Mouse (Mus musculus) forebrain, embryonic 16.5 days (tissue): ENCODE results near the gene Actrt2. TPM values are rescaled to one million over a fixed set of nuclear protein-coding genes. Genes with fewer than 3 reads are reported as not detected.

Experiments used
- ATAC-seq: fragments of 200-750 bp; cut with Nextera tagmentation; 2 replicates; pipeline ENCODE4 v1.8.0; 2017; ENCODE audit warnings: mild to moderate bottlenecking, moderate library complexity
- H3K27ac ChIP-seq: fragments of 300-500 bp; sonication (generic); 2 replicates; pipeline ENCODE4 v1.5.1; 2014; ENCODE audit warnings: low read length, control low read depth
- H3K27me3 ChIP-seq: fragments of 300-500 bp; sonication (generic); replicated peaks from 2 replicates; pipeline ENCODE4 v1.6.1; 2014; ENCODE audit warnings: low read length; ENCODE audit not compliant: control insufficient read depth, insufficient read depth
- H3K36me3 ChIP-seq: fragments of 300-500 bp; sonication (generic); 2 replicates; pipeline ENCODE4 v1.6.1; 2014; ENCODE audit not compliant: control insufficient read depth, insufficient read depth
- H3K4me1 ChIP-seq: fragments of 300-500 bp; sonication (generic); replicated peaks from 2 replicates; pipeline ENCODE4 v1.6.1; 2014; ENCODE audit warnings: low read length; ENCODE audit not compliant: control insufficient read depth, insufficient read depth
- H3K4me2 ChIP-seq: fragments of 300-500 bp; sonication (generic); 2 replicates; pipeline ENCODE4 v1.6.1; 2014; ENCODE audit warnings: mild to moderate bottlenecking, low read length, control low read depth
- H3K4me3 ChIP-seq: fragments of 300-500 bp; sonication (generic); replicated peaks from 2 replicates; pipeline ENCODE4 v1.5.1; 2014; ENCODE audit warnings: mild to moderate bottlenecking, low read length, control low read depth
- H3K9ac ChIP-seq: fragments of 300-500 bp; sonication (generic); replicated peaks from 2 replicates; pipeline ENCODE4 v1.6.1; 2014; ENCODE audit warnings: low read depth, low read length, control low read depth
- H3K9me3 ChIP-seq: fragments of 300-500 bp; sonication (generic); 2 replicates; pipeline ENCODE4 v1.6.1; 2016; ENCODE audit warnings: low read length; ENCODE audit not compliant: control insufficient read depth
- WGBS: fragments of 180-500 bp; shearing (Covaris S2); extraction: QIAGEN DNeasy Blood & Tissue Kit; methylation state at CpG from one replicate; pipeline ENCODE4 v1.1.7; 2014; 5-methylcytosine and 5-hydroxymethylcytosine counted together
- polyA plus RNA-seq: library from polyadenylated mRNA; unstranded; fragments of >200 nt; fragmentation: Nextera tagmentation; extraction: Ambion mirVana; gene quantifications from 2 replicates; pipeline ENCODE4 v1.2.1, GENCODE M21; 2015

The Actrt2 gene
- polyA plus RNA-seq, 1 experiment from 2014 or later, result not detected

GRCm38 (mm10) chr4:154642496-154642895, 25.2 kb downstream of the Actrt2 start:
- H3K36me3 ChIP-seq, result no peaks in the 10 kb centered on the region
- H3K9ac ChIP-seq, result no peak overlapping the region
- ATAC-seq, result no peak
- peaks cover 4% of the 10 kb centered on the region for H3K9me3 ChIP-seq
- peaks cover 29% of the 10 kb centered on the region for H3K4me1 ChIP-seq
- no peak overlapping the region for H3K4me3 ChIP-seq
- H3K27me3 ChIP-seq, result peaks cover 23% of the 10 kb centered on the region
- WGBS, result 37% methylated on average over 6 of the region's 6 CpGs
- H3K27ac ChIP-seq, result no peak overlapping the region
- H3K4me2 ChIP-seq, result no peak overlapping the region

- no peaks in the 10 kb centered on the region for H3K36me3 ChIP-seq
- H3K4me1 ChIP-seq, result peaks cover 39% of the 10 kb centered on the region
- H3K9ac ChIP-seq, result peak overlapping the region; percentile 48; the same call in 1 of the 2 replicates
- H3K4me2 ChIP-seq, result peak overlapping the region; percentile 47
- peaks cover 23% of the 10 kb centered on the region for H3K27me3 ChIP-seq
- WGBS, result 6% methylated on average over 32 of the region's 32 CpGs
- ATAC-seq, result peak; percentile 27; the same call in 1 of the 2 replicates
- peak overlapping the region; percentile 30 for H3K4me3 ChIP-seq
- no peaks in the 10 kb centered on the region; the same call in 1 of the 2 replicates for H3K9me3 ChIP-seq
- no peak overlapping the region for H3K27ac ChIP-seq
Measured at GRCm38 (mm10) chr4:154641296-154642110, 26.2 kb downstream of the Actrt2 start.

GRCm38 (mm10) chr4:154640443-154641295, 27.0 kb downstream of the Actrt2 start:
- Histone ChIP-seq H3K27ac (no peak overlapping the region), H3K9me3 (no peaks in the 10 kb centered on the region; the same call in 1 of the 2 replicates), H3K4me2 (peak overlapping the region; percentile 47), H3K4me1 (peaks cover 47% of the 10 kb centered on the region), H3K9ac (peak overlapping the region; percentile 48), H3K4me3 (peak overlapping the region; percentile 30), H3K36me3 (no peaks in the 10 kb centered on the region), H3K27me3 (peaks cover 23% of the 10 kb centered on the region)
- no peak for ATAC-seq
- WGBS, result 18% methylated on average over 20 of the region's 20 CpGs

GRCm38 (mm10) chr4:154639591-154640442, 27.9 kb downstream of the Actrt2 start:
- WGBS, result 25% methylated on average over 13 of the region's 13 CpGs
- Histone ChIP-seq H3K9ac (peak overlapping the region; percentile 30), H3K27me3 (peaks cover 23% of the 10 kb centered on the region), H3K4me3 (peak overlapping the region; percentile 15), H3K4me2 (peak overlapping the region; percentile 41), H3K27ac (0 out of 2 replicates have a peak overlapping the region, but pooled peaks have one; percentile 4), H3K36me3 (no peaks in the 10 kb centered on the region), H3K9me3 (no peaks in the 10 kb centered on the region), H3K4me1 (peaks cover 56% of the 10 kb centered on the region)
- ATAC-seq, result no peak

- H3K27ac ChIP-seq, result no peak overlapping the region
- peaks cover 60% of the 10 kb centered on the region for H3K4me1 ChIP-seq
- peak overlapping the region; percentile 10; the same call in 1 of the 2 replicates for H3K9ac ChIP-seq
- no peak for ATAC-seq
- H3K27me3 ChIP-seq, result peaks cover 23% of the 10 kb centered on the region
- WGBS, result 9% methylated on average over 7 of the region's 7 CpGs
- no peaks in the 10 kb centered on the region for H3K9me3 ChIP-seq
- peak overlapping the region; percentile 41 for H3K4me2 ChIP-seq
- peak overlapping the region; percentile 20 for H3K4me3 ChIP-seq
- no peaks in the 10 kb centered on the region for H3K36me3 ChIP-seq
Measured at GRCm38 (mm10) chr4:154639126-154639525, 28.5 kb downstream of the Actrt2 start.

GRCm38 (mm10) chr4:154638320-154638886, 29.3 kb downstream of the Actrt2 start:
- Histone ChIP-seq H3K4me1 (peaks cover 66% of the 10 kb centered on the region), H3K4me3 (peak overlapping the region; percentile 51), H3K9ac (peak overlapping the region; percentile 78), H3K4me2 (peak overlapping the region; percentile 80), H3K9me3 (no peaks in the 10 kb centered on the region), H3K27ac (peak overlapping the region; percentile 84), H3K27me3 (peaks cover 24% of the 10 kb centered on the region), H3K36me3 (no peaks in the 10 kb centered on the region)
- 0 out of 2 replicates have a peak, but pooled peaks have one; percentile 14 for ATAC-seq
- WGBS, result 7% methylated on average over 15 of the region's 15 CpGs

GRCm38 (mm10) chr4:154637468-154638319, 30.0 kb downstream of the Actrt2 start:
- H3K27ac ChIP-seq, result peak overlapping the region; percentile 84
- peak overlapping the region; percentile 80 for H3K4me2 ChIP-seq
- H3K9me3 ChIP-seq, result no peaks in the 10 kb centered on the region
- 0 out of 2 replicates have a peak, but pooled peaks have one; percentile 11 for ATAC-seq
- H3K36me3 ChIP-seq, result no peaks in the 10 kb centered on the region
- peak overlapping the region; percentile 51 for H3K4me3 ChIP-seq
- 1% methylated on average over 46 of the region's 73 CpGs for WGBS
- H3K27me3 ChIP-seq, result peaks cover 20% of the 10 kb centered on the region
- peak overlapping the region; percentile 78 for H3K9ac ChIP-seq
- peaks cover 69% of the 10 kb centered on the region for H3K4me1 ChIP-seq
